Mouse (Mus musculus): ENCODE results near the gene Ghsr.
"Not testable (repeated sequence)": the region's sequence is repeated elsewhere in the genome, so short reads cannot be mapped to it uniquely, and the experiment has no call there.

Gene Ghsr

DNA sequence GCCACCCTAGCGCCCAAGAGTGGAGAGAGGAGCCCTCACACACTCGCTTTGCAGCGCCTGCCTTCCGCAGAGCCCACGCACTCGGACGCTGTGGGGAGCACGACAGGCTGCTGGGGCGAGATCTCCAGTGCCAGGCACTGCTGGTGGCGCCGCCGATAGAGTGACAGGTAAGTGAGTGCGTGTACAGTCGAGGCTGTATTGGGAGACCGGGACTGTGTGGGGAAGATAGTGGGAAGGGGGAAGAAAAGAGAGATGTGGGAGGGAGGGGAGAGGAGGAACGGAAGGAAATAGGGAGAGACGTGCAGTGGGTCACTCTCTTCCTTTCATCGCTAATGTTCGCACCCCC is at the start of gene Ghsr:
Ghsr (plus strand) TSS at position 76 of the 346 bp plus-strand sequence.
- DNase-seq (ENCODE audit: low read depth, low spot score) = no peak

DNA sequence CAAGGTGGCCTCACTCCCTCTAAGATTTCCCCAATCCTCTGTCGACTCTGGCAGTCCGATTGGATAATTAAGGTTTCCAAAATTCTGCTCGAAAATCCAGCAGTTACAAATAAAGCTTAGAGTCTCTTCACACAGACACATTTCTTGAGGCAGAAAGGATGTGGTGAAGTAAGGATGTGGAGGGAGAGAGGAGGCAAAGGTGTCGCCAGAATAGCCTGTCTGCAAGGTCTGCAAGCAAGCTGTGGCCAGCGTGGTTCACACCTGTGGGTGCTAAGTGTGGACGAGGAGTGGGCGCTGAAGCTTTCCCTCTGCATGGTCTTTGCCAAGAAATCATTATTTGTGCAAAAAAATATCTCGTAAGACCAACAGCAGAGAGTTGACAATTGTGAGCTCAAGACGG is 48.6 kb upstream of the Ghsr start:
- no peak for DNase-seq (ENCODE audit: low read depth, low spot score)

DNA sequence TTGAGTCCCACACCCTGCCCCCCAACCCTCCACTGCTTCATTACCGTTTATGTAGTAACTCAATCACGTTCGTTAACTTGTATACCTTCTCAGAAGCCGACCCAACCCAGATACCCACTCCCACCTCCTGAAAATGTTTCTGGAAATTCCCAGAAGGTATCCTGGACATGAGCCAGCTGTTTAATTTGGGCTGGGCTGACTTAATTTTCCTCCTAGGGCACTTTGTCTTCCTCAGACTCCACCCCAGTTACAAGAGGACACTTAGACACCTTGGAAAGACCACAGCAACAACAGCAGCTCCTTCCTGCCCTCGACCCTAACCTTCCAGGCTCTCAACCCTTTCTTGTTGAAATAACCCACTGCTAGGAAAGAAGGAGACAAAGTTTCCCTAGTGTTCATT is 47.6 kb upstream of the Ghsr start:
- no peak for DNase-seq (ENCODE audit: low read depth, low spot score)

DNA sequence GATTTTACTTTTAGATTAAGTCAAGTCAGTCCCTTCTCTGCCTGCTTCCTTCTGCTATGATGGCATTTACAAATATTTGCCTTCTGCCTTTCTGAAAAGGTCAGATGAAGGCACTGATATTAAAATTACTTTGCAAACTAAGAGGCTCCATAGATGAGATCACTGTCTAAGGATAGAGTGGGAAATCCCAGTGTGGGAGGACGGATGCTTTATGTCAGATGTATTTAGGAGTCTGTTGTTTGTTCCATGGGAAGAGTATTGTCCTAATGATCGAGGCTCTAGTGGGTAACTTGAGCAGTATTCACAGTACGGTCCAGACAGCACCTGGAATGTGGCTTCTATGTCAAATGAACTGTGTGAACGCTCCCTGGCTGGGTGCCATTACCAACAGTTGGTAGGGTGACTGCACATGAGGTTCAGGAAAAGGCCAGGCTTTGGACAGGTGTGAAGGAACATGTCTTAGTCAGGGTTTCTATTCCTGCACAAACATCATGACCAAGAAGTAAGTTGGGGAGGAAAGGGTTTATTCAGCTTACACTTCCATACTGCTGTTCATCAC is 44.4 kb upstream of the Ghsr start:
- no peak for DNase-seq (ENCODE audit: low read depth, low spot score)

DNA sequence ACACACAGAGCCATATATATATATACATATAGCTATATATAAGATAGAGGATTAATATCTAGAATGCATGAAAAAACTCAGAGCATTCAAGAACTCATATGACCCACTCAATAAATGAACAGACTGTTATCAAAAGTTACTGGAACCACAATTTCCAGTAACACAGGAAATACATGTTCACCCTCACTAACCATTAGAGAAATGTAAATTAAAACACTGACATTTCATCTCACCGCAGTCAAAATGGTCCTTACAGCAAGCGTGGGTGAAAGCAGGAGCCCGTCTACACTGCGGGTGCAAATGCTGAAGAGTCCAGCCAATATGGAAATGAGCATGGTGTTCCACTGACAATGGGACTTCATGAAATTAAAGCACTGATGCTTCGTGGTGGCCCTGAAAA is 40.4 kb upstream of the Ghsr start:
- no peak for DNase-seq (ENCODE audit: low read depth, low spot score)

DNA sequence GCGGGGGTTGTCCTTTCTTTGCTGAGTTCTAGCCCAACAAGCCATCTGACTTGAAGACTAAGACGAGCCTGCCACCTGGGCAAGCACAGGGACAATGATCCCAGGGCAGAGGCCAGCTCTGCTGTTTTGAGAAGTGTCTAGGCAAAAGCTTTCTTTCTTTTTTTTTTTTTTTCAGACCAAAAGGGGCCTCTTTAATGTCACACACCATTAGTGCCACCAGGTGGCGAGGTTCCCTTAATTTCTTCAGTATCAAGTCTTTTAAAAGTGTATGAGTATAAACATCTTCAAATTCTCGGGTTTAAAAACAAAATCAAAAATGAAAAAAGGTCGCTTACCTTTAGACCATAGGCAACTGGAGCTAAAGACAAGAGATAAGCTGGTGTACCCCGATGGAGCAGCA is 32.7 kb upstream of the Ghsr start:
- DNase-seq (ENCODE audit: low read depth, low spot score) = peak; percentile 50

DNA sequence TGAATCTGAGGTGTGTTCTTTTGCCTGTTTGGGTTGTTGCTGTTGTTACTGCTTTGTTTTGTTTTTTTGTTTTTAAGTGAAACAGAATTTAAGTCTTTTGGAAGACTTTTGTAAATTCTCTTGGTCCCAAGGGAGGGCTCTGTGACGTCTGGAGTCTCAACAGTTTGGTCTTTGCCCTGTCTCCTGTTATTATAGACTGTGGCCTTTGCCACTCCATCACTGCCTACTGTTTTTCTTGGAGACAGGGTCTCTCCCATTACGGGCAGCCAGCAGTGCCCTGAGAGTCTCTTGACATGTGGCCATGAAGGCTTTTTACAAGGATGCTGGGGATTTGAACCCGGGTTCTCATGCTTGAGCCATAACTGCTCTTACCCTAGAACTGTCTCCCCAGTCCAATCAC is 32.3 kb upstream of the Ghsr start:
- DNase-seq (ENCODE audit: low read depth, low spot score) = no peak

DNA sequence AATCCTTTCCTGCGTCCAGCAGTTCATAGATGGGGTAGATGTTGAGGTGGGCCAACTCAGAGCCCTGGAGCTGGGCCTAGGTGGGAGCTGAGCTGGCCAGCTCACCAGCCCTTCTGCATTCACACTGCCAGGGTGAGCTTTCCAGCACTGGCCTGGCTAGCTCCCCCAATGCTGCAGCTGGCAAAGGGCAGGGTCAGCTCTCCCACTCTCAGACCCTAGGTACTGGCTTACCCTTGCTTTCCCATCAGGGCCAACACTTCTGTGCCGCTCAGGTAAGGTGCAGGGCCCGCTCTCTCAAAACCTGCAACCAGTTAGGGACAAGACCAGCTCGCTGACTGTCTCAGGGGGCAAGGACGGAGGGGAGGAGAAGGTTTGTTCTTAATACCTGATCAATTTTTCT is 30.4 kb upstream of the Ghsr start:
- DNase-seq (ENCODE audit: low read depth, low spot score) = no peak

DNA sequence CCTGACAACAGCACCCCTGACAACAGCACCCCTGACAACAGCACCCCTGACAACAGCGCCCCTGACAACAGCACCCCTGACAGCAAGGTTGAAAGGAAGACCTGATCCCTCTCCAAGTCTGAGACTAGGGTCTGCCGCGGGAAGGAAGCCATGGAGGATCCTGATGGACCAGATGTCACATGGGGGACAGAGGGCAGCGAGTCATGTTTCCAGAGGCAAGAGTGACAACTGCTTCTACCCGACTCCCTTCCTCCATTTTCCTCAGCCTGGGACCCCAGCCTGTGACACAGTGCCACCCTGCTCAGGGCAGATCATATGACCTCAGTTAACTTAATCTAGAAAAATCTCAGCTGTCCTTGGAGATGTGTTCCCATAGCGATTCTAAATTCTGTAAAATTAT is 28.7 kb upstream of the Ghsr start:
- no peak for DNase-seq (ENCODE audit: low read depth, low spot score)

DNA sequence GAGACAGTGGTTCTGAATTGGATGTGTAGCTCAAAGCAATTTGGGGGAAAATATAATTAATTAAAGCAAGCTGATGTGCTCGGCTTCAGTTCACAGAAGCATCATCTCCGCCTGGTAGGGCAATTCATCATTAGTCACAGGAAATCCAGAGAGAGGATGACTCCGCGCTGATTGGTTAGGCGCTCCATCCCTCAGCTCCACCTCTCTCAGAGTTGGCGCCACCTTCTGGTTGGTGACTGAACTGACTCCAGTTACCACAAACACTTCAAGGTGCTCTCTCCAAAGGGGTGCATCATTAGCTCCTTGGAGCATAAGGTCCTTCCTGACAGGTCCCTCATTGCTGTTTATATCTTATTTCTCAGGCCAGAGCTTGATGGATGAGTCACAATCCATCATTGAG is 25.6 kb upstream of the Ghsr start:
- DNase-seq (ENCODE audit: low read depth, low spot score) = peak; percentile 81

DNA sequence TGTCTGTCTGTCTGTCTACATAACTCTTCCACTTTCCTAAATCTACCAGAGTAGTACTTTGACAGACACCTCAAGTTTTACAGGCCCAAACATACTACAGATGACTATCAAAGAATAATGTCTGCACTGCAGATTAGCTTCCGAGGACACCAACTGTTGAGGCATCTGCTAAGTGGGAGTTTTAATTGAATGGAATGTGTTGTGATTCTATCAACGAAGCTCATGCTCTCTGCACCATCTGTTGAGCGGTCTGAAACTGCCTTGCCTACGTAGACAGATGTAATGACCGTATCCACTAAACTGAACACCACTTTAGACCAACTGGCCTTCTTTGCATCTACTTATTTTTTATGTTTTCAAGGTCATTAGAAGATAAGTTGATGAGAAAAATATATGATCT is 22.7 kb upstream of the Ghsr start:
- no peak for DNase-seq (ENCODE audit: low read depth, low spot score)

DNA sequence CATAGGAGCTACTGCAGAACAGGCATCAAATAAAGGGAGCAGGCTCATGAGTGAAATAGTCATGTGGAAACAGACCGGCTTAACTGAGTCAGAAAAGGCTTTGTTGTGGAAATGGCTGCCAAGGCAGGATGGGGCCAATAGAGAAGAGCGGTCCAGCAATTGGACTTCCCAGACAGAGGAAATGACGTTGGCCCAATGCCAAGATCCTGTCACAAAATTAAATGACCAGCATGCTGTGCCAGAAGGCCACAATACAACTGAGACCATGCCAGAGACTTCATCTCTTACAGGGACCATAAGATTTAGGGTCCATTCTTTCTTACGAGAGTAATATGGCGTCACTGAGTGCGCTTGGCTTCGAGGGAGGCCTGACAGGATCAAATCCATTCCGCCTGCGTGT is 20.0 kb upstream of the Ghsr start:
- no peak for DNase-seq (ENCODE audit: low read depth, low spot score)

DNA sequence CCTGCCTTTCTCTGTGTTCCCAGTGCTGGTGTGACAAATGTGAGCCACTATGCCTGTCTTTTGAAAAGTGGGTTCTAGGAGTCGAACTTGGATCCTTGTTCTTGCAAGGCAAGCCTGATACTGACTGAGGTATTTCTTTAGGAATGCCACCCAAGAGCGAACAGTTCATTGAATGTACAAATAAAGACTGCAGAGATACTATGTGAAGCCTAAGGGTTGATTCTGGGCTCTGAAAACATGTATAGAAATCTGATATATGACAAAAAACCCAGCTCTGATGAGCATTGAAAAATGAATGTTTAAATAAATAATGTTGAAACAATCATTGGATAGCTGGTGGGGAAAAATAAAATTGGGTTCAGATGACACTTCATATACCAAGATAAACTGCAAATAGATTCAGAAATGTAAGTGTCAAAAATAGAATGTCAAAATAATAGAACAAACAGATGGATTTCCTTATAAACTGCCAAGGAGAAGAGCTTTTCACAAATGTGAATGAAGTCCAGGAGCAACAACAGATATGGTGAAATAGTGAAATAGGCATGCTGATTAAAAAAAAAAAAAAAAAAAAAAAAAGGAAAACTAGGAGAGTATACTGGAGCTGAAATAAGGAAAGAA is 11.9 kb upstream of the Ghsr start:
- DNase-seq (ENCODE audit: low read depth, low spot score) = no peak

DNA sequence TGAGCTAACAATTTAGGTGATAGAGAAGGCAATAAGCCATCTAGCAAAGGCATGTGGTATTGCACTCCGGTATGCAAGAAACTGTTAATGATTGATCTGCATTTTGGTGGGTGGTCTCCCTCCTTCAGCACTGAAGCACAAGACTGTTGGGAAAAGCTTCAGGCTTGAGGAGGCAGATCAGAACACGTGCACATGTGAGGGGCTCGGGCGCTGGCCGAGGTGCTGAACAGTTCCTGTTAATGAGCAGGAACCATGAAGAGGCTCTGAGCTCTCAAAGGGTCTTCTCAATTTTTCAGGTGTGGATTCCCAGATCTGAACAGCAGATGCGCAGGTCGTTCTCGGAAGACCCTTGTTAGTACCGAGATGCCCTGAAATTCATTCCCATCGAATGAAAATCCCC is 1.0 kb upstream of the Ghsr start:
- peak; percentile 70 for DNase-seq (ENCODE audit: low read depth, low spot score)

DNA sequence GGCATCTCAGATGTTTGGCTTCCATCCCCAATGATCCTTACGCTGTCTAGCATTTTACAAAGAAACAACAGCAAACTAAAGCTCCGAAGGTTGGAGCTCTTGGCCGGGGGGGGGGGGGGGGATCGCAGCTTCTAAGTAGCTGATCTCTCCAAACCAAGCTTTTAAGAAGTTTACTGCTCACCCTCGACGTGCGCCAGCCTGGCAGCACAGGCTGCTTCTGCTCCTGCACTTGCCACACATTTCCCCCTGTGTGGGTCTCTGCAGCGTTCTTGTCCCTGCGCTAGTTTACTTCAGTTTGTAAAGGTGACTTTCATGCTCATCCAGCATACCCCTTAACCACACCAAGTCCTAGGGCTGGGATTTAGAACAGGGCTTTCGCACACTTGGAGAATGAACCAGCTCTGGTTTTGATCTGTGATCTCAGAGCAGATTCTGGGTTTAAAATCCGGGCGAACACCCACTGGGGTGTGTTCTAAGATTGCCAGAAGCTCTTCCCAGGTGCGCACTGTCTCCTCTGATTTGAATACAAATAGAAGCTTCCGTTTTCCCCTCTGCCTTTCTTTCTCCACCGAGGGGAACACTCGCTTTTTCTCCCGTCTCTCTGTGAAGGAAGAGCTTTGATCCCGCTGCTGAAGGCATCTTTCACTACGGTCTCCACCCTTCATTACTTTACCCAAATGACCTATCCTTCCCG is 422 bp upstream of the Ghsr start:
- DNase-seq (ENCODE audit: low read depth, low spot score) = peak; percentile 85

DNA sequence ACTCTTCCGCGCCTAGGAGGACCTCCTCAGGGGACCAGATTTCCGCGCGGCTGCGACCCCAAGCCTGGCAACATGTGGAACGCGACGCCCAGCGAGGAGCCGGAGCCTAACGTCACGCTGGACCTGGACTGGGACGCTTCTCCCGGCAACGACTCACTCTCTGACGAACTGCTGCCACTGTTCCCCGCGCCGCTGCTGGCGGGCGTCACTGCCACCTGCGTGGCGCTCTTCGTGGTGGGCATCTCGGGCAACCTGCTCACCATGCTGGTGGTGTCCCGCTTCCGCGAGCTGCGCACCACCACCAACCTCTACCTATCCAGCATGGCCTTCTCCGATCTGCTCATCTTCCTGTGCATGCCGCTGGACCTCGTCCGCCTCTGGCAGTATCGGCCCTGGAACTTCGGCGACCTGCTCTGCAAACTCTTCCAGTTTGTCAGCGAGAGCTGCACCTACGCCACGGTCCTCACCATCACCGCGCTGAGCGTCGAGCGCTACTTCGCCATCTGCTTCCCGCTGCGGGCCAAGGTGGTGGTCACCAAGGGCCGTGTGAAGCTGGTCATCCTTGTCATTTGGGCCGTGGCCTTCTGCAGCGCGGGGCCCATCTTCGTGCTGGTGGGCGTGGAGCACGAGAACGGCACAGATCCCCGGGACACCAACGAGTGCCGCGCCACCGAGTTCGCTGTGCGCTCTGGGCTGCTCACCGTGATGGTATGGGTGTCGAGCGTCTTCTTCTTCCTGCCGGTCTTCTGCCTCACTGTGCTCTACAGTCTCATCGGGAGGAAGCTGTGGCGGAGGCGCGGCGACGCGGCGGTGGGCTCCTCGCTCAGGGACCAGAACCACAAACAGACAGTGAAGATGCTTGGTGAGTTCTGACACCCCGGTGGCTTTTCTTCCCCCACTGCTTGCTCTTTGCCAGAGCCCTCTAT is 837 bp downstream of the Ghsr start:
- peak; percentile 23 for DNase-seq (ENCODE audit: low read depth, low spot score)

DNA sequence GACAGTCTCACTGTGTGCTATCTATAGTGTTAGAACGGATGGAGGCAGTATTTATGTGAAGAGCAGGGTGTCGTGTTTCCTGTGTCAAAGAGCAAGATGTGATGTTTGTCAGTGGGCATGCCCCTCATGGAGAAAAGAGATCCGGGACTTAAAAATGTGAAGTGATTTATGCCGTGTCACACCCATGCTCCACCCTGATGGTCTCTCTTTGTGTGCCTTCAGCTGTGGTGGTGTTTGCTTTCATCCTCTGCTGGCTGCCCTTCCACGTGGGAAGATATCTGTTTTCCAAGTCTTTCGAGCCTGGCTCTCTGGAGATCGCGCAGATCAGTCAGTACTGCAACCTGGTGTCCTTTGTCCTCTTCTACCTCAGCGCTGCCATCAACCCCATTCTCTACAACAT is 3.2 kb downstream of the Ghsr start:
- no peak for DNase-seq (ENCODE audit: low read depth, low spot score)

DNA sequence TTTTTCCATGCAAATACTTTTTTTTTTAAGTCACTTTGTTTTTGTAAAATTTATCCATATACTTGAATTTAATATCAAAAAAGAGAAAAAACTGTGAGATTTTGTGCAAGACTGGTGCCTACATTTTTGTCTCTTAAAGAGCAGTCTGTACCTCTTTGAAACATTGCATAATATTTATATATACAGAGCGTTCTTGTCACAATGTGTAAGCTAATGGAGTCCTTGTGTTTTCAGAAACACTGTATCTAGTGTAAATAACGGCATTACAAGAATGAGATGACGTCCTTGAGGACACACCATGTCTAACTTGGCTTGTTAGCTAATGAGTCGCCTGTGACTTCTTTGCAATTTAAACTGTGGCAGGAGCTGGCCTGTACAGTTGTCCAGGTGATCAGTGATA is 6.8 kb downstream of the Ghsr start:
- no peak for DNase-seq (ENCODE audit: low read depth, low spot score)

DNA sequence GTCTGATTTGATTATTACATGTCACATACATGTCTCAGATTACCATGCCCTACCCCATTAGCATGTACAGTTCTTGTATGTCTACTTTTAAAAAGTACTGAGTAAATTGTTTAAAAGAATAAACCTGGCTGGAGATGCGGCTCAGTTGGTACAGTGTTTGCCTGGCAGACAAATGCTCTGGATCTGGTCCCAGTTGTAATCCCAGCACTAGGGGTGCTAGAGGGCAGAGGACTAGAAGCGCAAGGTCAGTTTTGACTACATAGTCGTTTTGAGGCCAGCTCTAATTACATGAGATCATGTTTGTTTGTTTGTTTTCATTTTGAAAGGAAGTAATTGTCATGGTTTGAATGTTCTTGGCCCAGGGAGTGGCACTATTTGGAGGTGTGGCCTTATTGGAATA is 13.7 kb downstream of the Ghsr start:
- DNase-seq (ENCODE audit: low read depth, low spot score) = peak; percentile 13

DNA sequence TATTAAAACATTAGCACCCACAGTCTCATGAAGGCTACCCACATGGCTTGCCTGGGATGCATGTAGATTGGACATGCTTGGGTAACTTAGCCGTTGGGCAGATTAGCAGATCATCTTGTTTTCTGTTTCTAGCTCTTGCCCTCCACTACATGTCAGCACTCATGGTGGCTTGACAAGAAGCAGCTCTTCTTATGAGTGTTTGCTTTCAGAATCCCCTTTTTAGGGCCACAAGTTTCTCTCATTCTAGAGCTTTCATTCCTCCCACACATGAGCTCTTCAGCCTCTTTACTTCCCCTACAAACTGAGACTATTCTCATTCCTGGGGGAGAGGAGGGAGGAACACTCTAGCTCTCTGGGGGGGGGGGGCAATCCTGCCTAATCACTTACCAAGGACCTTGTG is 18.8 kb downstream of the Ghsr start:
- no peak for DNase-seq (ENCODE audit: low read depth, low spot score)

DNA sequence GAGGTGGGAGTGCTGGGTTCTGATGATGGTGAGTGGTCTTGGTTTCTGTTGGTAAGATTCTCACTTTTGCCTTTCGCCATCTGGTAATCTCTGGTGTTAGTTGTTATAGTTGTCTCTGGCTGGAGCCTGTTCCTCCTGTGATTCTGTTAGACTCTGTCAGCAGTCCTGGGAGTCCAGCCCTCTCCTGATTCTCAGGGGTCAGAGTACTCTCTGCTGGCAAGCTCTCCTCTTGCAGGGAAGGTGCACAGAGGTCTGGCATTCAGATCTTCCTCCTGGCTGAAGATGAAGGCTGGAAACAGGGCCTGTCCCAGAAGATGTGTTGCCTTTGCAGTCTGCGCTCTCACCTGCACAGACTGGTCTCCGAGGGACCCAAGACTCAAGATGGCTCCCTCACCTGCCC is 29.8 kb downstream of the Ghsr start:
- DNase-seq (ENCODE audit: low read depth, low spot score) = not testable (repeated sequence)

DNA sequence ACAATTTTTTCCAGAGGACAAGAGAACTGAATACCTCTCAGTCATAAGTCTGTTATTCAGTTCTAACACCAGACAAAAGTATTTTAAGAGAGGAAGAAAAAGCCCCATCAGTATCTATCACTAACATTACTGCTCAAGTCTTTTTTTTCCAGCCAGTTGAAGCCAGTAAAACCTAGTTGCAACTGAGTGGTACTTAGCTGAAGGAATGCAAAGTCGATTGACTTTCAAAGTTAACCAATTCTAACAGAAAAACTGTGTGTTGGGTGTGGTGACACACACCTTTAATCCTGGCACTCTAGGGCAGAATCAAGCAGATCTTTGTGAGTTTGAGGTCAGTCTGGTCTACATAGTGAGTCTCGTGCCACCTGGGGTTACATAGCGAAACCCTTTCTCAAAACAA is 35.3 kb downstream of the Ghsr start:
- peak; percentile 46 for DNase-seq (ENCODE audit: low read depth, low spot score)

DNA sequence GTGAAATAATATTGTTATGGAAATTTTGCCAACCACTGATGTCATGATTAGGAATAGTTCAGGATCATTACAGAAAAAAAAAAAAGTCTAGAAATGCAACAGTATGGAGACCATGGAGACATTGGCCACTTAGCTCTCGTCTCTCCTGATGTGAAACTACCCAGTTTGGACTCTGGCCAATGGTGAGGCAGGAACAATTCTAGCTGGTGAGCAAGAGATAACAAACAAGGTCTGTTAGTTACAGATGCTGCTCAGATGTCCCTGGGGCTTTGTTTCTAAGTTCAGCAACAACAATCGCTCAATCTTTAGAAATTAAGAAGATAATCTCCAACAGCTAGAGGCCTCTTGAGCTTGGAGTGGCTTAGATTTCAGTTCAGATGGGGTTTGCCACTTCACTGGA is 37.4 kb downstream of the Ghsr start:
- no peak for DNase-seq (ENCODE audit: low read depth, low spot score)
